Mouse (Mus musculus) bone marrow macrophage, adult 2 months (primary cell): ENCODE measurements at regions not wholly inside any gene's neighbourhood (a gene's known extent, or its start where the extent isn't known, plus 50 kb on each side); places are given as distances from the start of the nearest gene placed in this dataset.

Experiments used
- H3K27ac ChIP-seq: 2 replicates; pipeline ENCODE4 v1.5.1; 2012; ENCODE audit warnings: low read depth, low read length; ENCODE audit not compliant: insufficient read depth
- H3K4me1 ChIP-seq: 2 replicates; pipeline ENCODE4 v1.6.1; 2012; ENCODE audit warnings: low read length; ENCODE audit not compliant: control insufficient read depth, insufficient read depth
- H3K4me3 ChIP-seq: 2 replicates; pipeline ENCODE4 v1.5.1; 2012; ENCODE audit warnings: mild to moderate bottlenecking, low read length, moderate library complexity; ENCODE audit not compliant: insufficient read depth
- CTCF ChIP-seq: IDR thresholded peaks from 2 replicates; pipeline ENCODE4 v1.5.1; 2012; ENCODE audit warnings: low read depth, mild to moderate bottlenecking, low read length, moderate library complexity
- POLR2A ChIP-seq: IDR thresholded peaks from 2 replicates; pipeline ENCODE4 v1.6.1; 2012; ENCODE audit warnings: mild to moderate bottlenecking, low read depth, low read length, borderline replicate concordance

DNA sequence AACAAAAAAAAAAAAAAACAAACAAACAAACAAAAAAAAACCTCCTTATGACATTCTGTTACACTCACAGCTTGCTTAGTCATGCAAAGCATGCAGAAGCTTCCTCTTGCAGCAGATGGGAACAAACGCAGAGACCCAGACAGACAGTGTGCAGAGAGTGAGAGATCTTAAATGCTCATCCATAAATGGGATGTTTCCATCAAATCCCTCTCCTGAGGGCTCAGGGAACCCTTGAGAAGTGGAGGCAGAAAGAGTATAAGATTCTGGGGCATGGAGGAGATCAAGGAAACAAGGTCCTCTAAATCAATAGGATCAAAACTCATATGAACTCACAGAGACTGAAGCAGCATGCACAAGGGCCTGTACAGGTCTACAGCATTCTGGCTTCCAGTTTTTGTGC, 52.5 kb downstream of the Adm start:
- Histone ChIP-seq H3K27ac (no peak overlapping the region), H3K4me1 (peaks cover 8% of the 10 kb centered on the region), H3K4me3 (no peak overlapping the region)
- TF ChIP-seq POLR2A (no peak), CTCF (no peak)

DNA sequence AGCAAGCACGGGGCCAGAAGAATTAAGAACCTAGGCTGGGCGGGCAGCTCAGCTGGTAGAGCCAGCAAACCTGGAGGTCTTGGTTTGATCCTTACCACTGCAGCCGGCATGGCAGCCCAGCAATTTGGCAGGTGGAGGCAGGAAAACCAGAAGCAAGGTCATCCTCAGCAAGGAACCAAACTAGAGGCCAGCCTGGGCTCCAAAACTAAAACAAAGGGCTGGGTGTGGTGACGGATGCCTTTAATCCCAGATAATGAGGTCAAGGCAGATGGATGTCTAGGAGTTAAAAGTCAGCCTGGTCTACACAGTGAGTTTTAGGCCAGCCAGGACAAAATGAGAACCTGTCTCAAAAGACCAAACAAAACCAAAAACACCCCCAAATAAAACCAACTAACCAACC, 55.5 kb downstream of the Adm start:
- Histone ChIP-seq H3K4me1 (peaks cover 8% of the 10 kb centered on the region), H3K27ac (no peak overlapping the region), H3K4me3 (no peak overlapping the region)
- no peak for TF ChIP-seq CTCF
- no peak for TF ChIP-seq POLR2A

DNA sequence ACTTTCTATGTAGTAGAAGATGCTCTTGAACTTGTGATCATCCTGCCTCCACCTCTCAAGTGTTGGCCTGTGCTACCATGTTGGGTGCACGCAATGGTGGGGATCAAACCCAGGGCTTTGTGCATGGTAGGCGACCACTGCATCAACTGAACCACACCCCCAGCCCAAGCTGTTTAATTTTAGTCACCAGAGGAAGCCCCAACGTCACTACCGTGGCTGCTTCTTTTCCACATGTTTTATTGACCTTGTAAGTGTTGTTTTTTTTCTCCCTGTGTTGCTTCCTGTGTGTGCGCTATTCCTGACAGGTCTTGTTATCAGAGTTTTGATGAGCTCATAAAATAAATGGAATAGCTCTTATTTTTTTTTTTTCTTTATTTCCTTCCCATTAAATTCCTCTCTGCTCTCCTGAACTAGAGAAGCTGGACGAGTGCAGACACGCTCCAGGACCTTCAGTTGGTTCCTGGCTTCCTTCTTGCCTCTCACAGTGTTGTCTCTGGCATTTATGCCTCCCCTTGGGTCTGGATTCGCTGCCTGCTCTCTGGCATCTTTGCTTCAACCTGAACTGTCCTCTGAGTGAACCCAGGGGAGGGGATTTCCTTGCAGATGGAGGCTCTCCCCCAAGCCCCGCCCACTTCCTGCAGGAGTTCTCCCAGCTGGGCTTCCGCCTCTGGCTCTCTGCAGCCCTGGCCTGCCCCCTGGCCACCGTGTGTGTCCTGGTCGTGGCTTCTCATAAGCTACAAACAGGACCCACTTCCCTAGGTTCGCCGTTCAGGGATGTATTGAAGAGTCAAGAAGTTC, 61.6 kb downstream of the Adm start:
- Histone ChIP-seq H3K4me3 (no peak overlapping the region), H3K4me1 (peaks cover 12% of the 10 kb centered on the region), H3K27ac (no peak overlapping the region)
- TF ChIP-seq CTCF (no peak), POLR2A (no peak)

DNA sequence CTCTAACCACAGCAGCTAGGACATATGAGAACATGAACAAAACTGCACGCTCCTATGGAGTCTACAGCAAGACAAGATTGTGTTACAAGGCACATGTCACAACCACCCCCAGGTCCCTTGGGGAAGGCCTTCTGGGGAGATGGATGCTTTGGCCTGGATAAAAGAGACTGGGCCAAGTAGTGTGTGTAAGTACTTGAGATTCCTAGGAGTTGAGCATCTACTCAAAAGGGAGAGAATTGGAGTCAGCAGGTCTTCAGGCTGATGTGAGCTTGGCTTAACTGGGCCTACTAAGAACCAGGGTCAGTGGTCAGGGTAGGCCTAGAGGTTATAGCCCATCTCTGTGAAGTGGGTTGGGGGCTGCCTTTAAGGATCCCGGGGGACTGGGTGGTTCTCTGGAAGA, 62.8 kb downstream of the Adm start:
- Histone ChIP-seq H3K27ac (no peak overlapping the region), H3K4me3 (no peak overlapping the region), H3K4me1 (peaks cover 12% of the 10 kb centered on the region)
- TF ChIP-seq POLR2A, result no peak
- TF ChIP-seq CTCF, result no peak

DNA sequence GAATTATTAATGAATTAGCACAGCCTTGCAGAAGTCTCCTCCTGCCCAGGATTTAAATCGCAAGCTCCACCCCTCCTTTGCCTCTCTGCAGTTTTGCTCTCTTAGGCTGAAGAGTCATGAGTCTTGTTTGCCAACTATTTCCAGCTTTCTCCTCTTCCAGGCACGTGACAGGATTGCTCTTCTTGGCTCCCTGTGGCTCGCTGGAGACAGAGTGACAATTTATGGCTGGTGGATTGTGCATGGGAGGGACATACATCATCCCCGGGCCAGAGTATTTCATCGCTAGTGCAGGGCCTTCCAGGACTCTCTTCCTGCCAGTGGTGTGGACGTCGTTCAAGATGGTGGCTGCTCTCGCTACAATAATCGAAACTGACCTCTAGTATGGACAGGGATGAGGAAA, 63.4 kb downstream of the Adm start:
- no peak overlapping the region for H3K27ac ChIP-seq
- no peak for TF ChIP-seq CTCF
- no peak for TF ChIP-seq POLR2A

DNA sequence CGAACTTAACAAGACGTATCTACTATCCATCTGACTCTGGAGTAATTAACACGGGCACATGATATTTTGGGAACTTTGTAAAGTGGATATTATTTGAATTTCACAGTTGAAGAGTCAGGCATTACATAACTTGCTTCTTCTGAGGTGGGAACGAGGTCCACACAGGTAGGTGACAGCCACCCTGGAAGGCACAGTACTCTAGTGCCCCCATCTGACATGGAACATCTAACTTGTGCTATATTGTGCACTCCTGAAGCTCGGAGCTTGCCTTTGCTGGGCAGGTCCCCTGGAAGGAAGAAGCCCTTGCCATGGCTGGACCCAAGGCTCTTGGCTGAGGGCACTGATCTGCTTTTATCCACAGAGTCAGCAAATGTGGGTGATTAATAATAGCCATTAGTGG, 66.8 kb downstream of the Adm start:
- Histone ChIP-seq H3K4me3 (no peak overlapping the region), H3K27ac (no peak overlapping the region), H3K4me1 (peaks cover 10% of the 10 kb centered on the region)
- TF ChIP-seq POLR2A (no peak), CTCF (no peak)

More for the DNA sequence above, 63.4 kb downstream of the Adm start:
- Histone ChIP-seq H3K4me1 (peaks cover 12% of the 10 kb centered on the region), H3K4me3 (no peak overlapping the region)

DNA sequence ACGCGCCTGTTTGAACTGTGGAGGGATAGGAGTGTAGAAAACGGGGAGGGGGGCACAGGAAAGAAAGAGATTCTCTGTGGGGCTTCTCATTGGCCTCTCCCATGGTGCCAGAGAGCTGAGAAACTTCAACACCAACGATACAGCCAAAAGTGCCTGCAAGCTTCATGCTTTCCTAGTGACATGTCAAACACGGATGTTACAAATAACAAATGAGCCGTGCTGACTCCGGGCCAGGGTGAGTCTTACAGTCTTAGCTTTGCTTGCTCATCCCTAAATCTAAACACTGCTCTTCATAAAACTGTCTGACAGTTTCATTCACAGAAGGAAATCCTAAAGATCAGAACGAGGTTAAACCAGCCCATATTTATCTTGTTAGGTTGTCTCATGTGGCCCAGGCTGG, 68.3 kb downstream of the Adm start:
- no peak for TF ChIP-seq POLR2A
- no peak for TF ChIP-seq CTCF
- Histone ChIP-seq H3K27ac (no peak overlapping the region), H3K4me1 (0 out of 2 replicates have a peak, but pooled peaks cover 3% of the 10 kb centered on the region), H3K4me3 (no peak overlapping the region)

DNA sequence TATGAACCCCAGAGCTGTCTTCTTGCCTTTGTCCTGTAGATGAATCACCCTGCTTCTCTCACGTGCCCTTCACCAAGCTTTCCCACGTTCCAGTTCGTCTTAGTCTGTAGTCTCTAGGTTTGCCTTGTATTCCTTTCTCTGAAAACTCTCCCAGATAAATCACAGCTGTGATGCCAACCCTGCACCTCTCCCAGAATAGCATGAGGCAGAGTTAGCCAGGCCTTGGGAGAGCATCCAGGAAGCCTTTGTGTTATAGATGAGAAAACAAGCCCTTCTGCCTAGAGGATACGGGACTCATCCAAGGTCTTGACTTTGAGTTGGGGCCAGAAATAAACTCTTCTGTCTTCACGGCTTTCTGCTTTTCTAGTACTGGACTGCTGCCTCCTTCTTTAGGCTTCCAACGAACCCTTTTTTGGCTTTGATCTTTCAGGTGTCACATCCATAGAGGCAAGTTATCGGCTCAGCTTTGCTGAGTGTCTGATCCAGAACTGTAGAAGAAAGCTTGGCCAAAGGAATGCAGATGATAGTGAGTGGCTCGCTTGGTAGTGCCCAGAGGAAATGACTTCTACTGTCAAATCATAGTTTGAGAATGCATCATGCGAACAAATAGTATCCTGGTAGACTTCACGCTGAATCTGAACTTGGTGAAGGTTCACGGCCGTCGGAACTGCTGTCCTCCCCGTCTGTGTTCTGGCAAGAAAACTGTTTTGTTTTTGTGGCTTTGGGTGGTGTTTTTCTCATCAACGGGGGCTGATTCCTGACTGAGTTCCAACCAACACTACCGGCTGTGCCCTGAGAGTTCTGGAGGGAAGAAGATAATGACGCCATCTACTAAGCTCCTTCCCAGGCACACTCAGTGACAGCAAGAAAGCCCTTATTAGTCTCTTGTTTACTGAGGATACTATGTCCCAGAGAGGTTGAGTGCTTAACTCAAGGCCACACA, 69.5 kb upstream of the Ampd3 start:
- Histone ChIP-seq H3K4me3 (no peak overlapping the region), H3K27ac (no peak overlapping the region), H3K4me1 (no peaks in the 10 kb centered on the region)
- TF ChIP-seq CTCF (no peak), POLR2A (no peak)

DNA sequence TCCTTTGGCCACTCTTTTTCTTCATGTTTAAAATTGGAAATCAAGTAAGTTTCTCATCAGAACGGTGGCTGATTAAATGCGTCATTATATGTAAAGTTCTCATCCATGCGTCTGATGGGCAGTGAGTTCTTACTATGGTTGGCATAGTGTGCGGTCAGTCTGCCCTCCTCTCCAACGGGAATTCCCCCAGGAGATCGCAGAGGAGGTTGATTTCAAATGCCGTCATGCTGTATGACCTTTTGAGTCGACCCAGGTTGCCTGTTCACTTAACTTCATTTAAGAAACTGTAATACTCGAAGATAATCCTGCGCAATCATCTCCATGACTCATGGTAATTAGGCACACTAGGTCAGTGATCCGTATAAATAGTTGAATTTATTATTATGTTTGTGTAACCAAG, 68.4 kb upstream of the Ampd3 start:
- TF ChIP-seq POLR2A (no peak), CTCF (no peak)
- Histone ChIP-seq H3K27ac (no peak overlapping the region), H3K4me1 (no peaks in the 10 kb centered on the region), H3K4me3 (no peak overlapping the region)
